Mouse (Mus musculus): Measurements from ENCODE around the gene Unc5b.
"Not testable (repeated sequence)": the region's sequence is repeated elsewhere in the genome, so short reads cannot be mapped to it uniquely, and the experiment has no call there.

The Unc5b gene

DNA sequence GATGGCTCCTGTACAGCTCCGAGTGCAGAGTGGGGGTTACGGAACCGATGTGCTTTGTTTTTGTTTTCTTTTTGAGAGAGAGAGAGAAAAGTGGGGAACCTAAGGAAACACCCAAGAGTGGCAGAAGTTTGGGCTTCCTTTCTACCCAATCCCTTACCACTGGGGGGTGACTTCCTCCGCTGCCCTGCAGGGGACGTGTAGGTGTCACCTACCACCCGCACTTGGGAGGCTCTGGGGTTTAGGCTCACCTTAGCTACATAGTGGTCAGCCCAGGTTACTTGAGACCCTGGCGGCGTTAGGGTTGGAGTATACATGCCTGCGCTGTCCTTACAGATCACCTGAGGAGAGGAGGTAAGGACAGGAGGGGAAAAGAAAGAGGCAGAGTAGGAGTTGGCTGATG is 78.1 kb downstream of the Unc5b start:
- no peak for DNase-seq (ENCODE audit: low spot score)

- peak; percentile 85 for DNase-seq (ENCODE audit: low spot score)
Measured at GRCm38 (mm10) chr10:60752040-60753020, 79.1 kb downstream of the Unc5b start, which contains the start of gene Slc29a3. Gene Slc29a3, minus strand, starts transcription at chr10:60752794.

DNA sequence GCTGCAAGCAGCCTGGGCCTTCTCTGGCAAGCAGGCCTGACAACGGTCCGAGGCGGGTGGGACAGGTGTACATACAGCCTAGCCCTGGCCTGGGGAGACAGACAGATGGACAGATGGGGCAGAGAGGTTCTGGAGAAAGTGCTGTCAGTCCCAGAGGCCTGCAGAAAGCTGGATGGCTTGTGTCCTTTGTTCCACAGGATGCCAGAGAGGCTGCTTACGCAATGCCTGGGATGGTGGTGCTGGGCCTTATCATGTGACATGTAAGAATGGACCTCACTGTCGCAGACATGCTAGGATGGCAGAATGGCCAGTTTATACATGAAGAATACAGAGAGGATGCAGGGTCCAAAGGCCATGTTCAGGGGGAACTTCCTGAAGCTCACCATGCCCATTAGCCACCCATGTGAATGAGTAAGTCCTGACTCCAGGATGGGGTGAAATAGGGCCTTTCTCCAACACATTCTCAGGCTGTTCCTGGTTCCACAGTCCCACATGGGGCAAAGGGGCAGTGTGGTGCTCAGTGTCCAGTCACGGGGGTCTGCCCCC is 83.6 kb downstream of the Unc5b start:
- DNase-seq (ENCODE audit: low spot score): no peak

- DNase-seq (ENCODE audit: low spot score): no peak
Measured at GRCm38 (mm10) chr10:60746512-60746911, 84.9 kb downstream of the Unc5b start.

DNA sequence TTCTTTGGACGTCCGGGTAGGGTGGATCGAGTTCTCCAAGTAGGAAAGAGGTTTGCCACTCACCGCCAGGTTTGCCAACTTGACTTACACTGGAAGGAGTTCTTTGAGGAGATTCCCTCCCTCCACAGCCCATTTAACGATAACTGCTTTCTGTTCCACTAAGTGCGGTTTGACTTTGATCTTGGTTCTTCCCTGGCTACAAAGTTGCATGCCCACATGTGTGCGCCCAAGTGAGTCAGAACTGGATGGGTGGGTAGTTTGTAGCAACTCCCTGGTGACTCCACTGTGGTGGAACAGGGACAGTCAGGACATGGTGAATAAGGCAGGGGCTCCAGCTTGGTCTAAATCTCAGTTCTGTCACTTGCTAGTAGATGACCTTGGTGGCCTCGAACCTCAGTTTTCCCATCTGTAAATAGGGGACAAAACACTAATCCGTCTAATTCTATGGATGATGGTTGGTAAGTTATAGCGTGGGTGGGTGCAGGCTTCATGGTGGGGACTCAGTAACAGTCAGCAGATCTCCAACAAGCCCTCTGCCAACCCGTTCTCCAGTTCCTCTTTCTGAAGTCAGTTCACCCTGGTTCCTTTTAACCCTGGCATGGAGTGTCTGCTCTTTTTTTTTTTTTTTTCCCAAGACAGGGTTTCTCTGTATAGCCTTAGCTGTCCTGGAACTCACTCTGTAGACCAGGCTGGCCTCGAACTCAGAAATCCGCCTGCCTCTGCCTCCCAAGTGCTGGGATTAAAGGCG is 86.7 kb downstream of the Unc5b start:
- DNase-seq (ENCODE audit: low spot score): no peak

- DNase-seq (ENCODE audit: low spot score): no peak
Measured at GRCm38 (mm10) chr10:60743681-60744080, 87.7 kb downstream of the Unc5b start.

DNA sequence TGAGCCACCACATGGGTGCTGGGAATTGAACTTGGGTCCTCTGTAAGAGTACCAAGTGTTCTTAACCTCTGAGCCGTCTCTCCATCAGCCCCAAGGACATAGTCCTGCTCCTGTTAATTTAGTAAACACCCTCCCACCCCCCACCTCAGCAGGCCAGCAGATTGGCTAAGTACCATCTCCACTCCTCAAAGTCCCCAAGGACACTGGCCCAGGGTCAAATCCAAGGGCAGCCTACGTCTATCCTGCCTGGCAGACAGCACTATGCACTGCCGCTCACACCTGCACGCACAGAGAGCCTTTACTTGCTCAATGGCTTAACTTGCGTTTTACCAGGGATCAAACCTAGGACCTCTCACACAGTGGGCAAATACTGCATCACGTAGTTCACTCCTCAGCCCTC is 88.4 kb downstream of the Unc5b start:
- DNase-seq (ENCODE audit: low spot score): no peak

GRCm38 (mm10) chr10:60742296-60742695 is 89.1 kb downstream of the Unc5b start:
- DNase-seq (ENCODE audit: low spot score): not testable (repeated sequence)

- DNase-seq (ENCODE audit: low spot score): no peak
Measured at GRCm38 (mm10) chr10:60741435-60741834, 89.9 kb downstream of the Unc5b start.

- DNase-seq (ENCODE audit: low spot score): no peak
Measured at GRCm38 (mm10) chr10:60739619-60740363, 91.6 kb downstream of the Unc5b start.

DNA sequence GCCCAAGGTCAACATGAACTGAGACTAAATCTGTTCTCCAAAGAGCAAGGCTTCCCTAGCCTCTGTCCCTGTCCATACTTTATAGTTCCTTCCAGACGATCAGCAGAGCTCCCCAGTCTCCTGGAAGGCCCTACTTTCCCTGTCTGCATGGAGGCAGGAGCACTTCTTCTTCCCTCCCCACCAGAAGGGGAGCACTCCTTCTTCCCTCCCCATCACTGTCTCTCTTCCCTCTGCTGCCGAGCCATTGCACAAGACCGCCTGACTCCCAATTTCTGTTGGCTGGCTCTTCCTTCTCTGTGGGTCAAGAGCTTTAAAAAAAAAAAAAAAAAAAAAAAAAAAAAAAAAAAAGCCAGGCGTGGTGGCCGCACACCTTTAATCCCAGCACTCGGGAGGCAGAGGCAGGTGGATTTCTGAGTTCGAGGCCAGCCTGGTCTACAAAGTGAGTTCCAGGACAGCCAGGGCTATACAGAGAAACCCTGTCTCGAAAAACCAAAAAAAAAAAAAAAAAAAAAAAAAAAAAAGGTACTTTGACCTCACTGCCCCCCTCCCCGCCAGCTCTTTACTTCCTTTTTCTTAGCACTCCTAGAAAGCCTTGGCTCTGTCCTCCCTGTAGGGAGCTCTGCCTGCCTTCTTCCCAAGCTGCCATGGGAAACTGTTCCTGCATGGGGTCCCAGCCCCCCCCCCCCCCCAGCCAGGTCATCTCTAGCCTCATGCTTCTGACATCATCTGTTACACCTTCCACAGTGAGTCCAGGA is 93.3 kb downstream of the Unc5b start:
- DNase-seq (ENCODE audit: low spot score): no peak

DNA sequence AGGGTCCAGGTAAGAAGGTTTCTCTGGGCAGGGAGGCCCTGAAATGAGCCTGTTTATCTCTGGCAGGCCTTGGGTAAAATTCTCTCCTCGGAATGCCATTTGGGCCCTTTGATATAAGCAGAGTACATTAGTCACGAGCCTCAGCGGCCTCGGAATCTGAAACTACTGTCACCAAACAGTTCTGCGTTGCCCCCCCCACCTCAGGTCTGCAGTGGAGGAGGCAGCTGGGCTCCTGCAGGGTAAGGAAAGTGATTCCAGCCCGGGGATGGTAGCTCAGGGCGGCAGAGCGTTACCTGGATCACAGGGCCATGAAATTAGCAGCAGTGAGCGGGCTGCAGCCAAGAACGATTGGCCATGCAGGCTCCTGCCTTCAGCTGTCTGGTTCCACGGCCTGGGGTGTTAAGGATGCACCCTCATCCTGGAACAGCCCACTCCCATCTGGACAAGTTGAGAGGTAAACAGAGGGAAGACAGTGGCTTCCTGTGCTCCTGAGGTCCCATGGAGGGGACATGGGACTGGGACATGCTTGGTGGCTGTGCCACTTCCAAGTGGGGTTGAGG is 94.1 kb downstream of the Unc5b start:
- DNase-seq (ENCODE audit: low spot score): no peak

- no peak for DNase-seq (ENCODE audit: low spot score)
Measured at GRCm38 (mm10) chr10:60735737-60736136, 95.6 kb downstream of the Unc5b start.

GRCm38 (mm10) chr10:60733471-60733870 is 97.9 kb downstream of the Unc5b start:
- no peak for DNase-seq (ENCODE audit: low spot score)

DNA sequence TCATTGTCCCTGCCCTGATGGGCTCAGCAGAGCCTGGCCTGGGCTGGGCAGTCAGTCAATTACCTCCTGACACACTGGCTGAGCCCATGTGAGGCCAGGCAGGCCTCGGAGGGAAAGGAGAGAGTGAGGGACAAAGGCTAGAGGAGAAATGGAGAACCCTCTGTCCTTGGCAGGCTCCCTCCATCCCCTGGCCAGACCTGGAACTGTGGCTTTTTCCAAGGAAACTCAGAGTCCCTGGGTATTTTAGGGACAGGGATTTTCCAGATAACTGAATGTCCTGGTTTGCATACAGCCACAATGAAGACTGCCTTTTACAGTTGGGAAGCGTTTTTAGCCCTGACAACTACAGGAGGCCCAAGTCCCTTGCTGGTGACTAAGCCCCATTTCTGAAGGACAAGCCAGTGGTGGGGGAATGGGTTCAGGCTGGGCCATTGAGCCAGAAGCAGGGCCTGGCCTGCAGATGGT is 99.0 kb downstream of the Unc5b start:
- DNase-seq (ENCODE audit: low spot score): no peak

DNA sequence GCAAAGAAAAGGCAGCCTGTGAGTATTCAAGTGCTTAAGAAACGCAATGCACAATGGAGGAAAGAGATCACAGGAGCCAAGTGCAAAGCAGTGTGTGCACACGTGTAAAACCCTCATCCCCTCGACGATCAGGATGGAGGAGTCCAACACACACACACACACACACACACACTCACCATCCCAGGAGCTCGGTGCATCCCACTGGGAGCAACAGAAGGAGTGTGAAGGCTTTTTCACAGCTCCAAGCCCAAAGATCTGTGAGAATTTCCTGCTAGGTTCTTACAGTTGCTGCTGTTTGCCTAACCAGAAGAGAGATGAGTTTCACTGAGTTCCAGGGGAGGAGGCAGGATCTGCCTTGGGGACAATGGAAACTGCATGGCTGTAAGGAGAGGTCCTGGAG is 99.6 kb downstream of the Unc5b start:
- no peak for DNase-seq (ENCODE audit: low spot score)

GRCm38 (mm10) chr10:60727301-60727700 is 104.1 kb downstream of the Unc5b start:
- DNase-seq (ENCODE audit: low spot score): no peak

- no peak for DNase-seq (ENCODE audit: low spot score)
Measured at GRCm38 (mm10) chr10:60726896-60727295, 104.5 kb downstream of the Unc5b start.

DNA sequence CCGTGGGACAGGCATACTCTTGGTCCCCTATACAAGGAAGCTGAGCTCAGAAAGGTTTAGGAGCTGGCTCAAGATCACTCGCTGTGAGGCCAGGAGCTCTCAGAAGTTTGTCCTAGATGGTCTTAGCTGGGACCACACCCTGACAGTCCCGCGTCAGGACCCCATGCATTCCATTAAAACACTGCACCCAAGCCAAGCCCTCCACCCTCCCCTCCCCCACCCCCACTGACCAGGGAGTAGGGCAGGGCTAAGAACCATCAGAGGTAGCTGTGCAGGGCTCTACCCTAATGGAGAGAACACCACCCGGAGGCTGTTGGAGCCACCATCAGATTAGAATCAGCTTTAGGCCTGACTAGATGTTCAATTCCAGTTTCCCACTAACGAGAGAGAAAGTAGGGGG is 106.9 kb downstream of the Unc5b start:
- no peak for DNase-seq (ENCODE audit: low spot score)

GRCm38 (mm10) chr10:60723345-60723744 is 108.0 kb downstream of the Unc5b start:
- no peak for DNase-seq (ENCODE audit: low spot score)

DNA sequence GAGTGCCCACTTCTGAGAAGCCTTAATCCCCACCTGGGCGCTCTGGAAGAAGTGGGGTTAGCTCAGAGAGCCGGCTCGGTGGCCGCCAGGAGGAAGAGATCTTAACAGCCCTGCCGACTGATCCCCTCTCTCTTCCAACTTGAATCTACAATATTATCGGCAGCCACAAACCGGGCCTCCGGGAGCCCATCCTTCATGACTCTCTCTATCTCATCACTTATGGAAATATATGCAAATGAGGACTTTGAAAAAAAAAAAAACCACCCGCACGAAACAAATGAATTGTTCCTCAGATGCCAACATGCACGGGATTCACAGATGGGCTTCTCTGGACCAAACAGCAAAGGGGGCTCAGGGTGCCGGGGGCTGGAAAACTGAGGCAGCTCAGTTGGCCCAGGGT is 109.7 kb downstream of the Unc5b start:
- DNase-seq (ENCODE audit: low spot score): no peak
